Mouse (Mus musculus): ENCODE data around the gene Fam163a. TPM values are rescaled to one million over a fixed set of nuclear protein-coding genes. Genes with fewer than 3 reads are reported as not detected.

The Fam163a gene
- 1.9 and 2.2 TPM in 2 replicates for polyA plus RNA-seq (2012; rRNA removed)

DNA sequence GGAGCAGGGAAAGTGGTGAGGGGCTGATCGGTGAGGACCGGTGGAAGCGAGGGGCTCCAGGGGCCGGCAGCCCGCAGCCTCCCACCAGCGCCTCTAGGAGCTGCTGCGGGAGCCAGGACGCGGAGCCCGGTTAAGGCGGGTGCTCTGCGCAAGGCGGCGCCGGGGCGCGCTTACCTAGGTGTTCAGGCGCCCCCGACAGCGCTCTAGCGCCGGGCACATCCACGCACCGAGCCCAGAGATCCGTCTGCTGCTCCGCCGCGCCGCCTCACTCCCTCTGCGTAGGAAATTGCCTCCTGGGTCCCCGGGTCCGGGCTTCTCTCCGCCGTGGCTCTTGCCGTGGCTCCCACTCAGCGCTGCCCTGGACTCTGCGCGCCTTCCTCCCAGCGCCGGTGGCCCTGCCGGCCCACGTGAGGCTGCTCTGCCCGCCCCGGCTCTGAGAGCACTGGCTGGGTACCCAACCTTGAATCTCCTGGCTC lies at the start of gene Fam163a:
Gene Fam163a, minus strand, starts transcription at position 371 of the 476 bp plus-strand sequence.

DNA sequence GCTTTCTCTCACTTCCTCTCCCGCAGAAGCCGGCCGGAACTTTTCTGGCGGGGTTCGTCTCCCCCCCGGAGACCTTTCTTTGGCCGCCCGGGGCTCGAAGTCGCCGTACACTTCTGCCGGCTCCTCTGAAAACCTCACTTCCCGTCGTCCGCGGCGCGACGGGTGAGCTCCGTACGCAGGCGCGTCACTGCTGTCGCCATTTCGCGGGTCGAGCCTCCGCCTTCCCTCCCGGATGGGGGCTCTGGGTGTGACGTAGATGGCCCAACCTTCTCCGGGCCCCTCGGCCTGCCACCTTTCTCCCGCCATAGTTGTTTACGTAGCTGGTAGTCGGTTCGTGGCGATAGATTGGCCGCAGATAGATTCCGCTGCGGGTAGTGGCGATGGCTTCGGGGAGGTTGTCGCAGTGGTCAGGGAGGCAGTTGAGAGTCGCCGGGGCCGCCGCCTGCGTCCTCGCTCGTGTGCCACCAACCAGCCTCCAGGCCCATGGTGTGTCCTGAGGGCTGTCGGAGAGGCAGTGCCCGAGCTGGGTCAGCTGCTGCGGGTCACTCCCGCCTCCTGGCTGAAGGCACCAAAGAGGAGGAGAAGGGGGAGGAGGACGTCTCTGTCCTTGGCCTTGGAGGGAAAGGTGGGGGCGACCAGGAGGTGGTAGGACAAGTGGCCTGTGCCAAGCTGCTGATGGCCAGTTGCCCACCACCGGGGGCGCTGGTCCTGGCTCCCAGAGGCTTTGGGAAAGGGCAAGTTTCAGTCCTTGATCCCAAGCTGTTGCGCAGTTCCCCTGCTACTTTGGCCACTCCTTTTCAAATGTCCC lies 168.7 kb downstream of the Fam163a start, which contains the start of gene Tor1aip1:
Gene Tor1aip1, minus strand, starts transcription at position 551 of the 808 bp plus-strand sequence.

DNA sequence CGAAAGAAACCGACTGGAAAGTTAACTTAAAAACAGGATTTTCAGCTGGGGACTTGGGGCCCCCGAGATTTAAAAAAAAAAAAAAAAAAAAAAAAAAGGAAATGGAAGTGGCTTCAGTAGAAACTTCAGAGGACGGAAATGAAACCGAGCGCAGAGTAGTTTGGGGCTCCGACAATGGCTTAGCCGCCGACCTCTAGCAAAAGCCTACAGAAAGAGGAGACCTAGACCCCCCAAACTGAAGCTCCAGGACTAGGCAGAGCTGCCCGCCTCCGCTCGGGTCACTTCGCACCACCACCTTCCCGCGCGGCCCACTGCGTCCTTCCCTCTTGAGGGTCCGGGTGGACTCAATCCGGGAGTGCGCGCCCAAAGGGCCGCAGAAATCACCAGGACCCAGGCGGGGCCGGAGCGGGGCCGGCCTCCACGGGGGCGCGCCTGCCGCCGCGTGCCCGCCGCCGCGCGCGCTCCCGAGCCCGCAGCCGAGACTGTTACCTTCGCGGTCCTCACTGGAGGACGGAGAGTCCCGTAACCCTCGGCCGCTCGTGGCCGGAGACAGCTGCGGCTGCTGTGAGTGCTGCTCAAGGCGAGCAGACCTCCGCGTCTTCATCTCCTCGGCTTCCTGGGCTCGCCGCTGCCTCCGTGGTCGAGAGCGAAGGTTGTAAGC lies 169.4 kb downstream of the Fam163a start, which contains the start of gene Tor1aip2:
Gene Tor1aip2, plus strand, starts transcription at position 135 of the 661 bp plus-strand sequence.

Other genes with a start within 250 kb of the Fam163a start
- 12.1 and 14.3 TPM in 2 replicates for gene Cep350, start 231.8 kb downstream of the Fam163a start, polyA plus RNA-seq (2012; rRNA removed)
- 46.9 and 52.0 TPM in 2 replicates for gene Tor1aip2, start 169.6 kb downstream of the Fam163a start, polyA plus RNA-seq (2012; rRNA removed)
- 8.9 and 10.1 TPM in 2 replicates for gene Tor1aip1, start 168.5 kb downstream of the Fam163a start, polyA plus RNA-seq (2012; rRNA removed)
- gene Tdrd5, start 98.6 kb upstream of the Fam163a start, polyA plus RNA-seq (2012; rRNA removed) = 1.6 and 2.1 TPM in 2 replicates
- gene Nphs2, start 105.7 kb upstream of the Fam163a start, polyA plus RNA-seq (2012; rRNA removed) = 0.68 and 0.69 TPM in 2 replicates
- 28.0 and 58.8 TPM in 2 replicates for gene Gm2000, start 161.0 kb upstream of the Fam163a start, polyA plus RNA-seq (2012; rRNA removed)
- 0.39 and 0.40 TPM in 2 replicates for gene Axdnd1, start 216.1 kb upstream of the Fam163a start, polyA plus RNA-seq (2012; rRNA removed)